Mouse (Mus musculus) frontal cortex, postnatal 25 days (tissue): ENCODE results near the gene Mcf2l.
A peak's percentile ranks its signal among the peaks of the same experiment; 100 is the strongest.

ENCODE experiments used
- DNase-seq, 2 experiments: peaks; one replicate each; pipeline ENCODE4 v3.0.0; 2022; ENCODE audit warnings: low spot score in 2 of 2

The Mcf2l gene

GRCm38 (mm10) chr8:12951051-12951630 is 77.5 kb downstream of the Mcf2l start:
- no peak for DNase-seq

DNA sequence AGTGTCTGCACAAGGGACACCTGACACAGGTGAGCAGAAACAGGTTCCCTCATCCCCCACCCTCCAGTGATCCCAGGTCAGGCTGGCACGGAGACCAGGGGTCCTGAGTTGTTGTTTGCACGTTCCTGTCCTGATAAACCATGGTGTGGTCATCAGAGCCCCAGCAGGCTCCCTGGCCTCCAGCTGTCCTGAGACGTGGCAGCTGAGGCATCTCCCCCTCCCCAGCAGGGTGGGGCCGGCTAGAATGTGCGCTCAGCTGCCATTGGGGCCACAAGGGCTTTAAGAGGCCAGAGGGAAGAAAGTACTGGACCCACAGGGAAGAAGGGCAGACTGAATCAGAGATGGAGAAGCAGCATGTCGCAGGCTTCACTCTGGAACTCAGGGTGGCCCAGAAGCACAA is 79.1 kb downstream of the Mcf2l start:
- DNase-seq = no peak

GRCm38 (mm10) chr8:12955362-12955879 is 81.8 kb downstream of the Mcf2l start:
- no peak for DNase-seq

GRCm38 (mm10) chr8:12955880-12956279 is 82.3 kb downstream of the Mcf2l start:
- DNase-seq = no peak

DNA sequence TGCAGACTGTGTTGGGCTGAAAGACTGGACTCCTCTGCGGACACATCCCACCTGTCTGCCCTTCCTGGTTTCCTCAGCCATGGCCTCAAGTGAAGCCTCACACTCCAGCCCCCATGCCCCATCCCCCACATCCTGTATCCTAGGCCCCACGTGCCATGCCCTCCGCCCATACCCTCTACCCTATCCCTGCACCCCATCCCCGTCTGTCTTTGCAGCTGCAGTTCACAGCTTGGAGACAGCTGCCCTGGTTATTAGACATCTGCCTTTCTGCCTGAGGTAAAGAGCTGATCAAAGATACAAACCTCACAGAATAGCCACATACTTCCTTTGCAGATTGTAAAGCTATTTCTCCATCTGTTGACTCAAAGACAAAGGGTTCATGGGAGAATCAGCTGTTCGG is 83.3 kb downstream of the Mcf2l start:
- DNase-seq = no peak

- no peak for DNase-seq
Measured at GRCm38 (mm10) chr8:12957419-12957818, 83.8 kb downstream of the Mcf2l start.

DNA sequence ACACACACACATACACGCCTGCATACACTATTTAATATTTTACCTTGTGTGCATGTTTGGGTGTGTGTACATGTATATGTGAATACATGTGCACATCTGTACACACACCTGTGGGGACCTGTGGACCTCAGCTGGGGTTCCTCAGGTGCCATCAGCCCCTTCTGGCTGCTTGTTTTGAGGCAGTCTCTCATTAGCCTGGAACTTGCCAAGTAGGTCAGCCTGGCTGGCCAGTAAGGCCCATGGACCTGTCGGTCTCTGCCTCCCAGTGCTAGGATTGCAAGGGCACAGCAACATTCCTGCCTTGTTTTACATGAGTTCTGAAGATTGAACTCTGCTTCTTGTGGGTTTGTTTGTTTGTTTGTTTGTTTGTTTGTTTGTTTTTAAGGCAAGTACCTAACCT is 87.0 kb downstream of the Mcf2l start:
- no peak for DNase-seq

GRCm38 (mm10) chr8:12961211-12961610 is 87.6 kb downstream of the Mcf2l start:
- no peak for DNase-seq

GRCm38 (mm10) chr8:12961821-12962534 is 88.4 kb downstream of the Mcf2l start:
- DNase-seq = no peak

- no peak for DNase-seq
Measured at GRCm38 (mm10) chr8:12962541-12963380, 89.2 kb downstream of the Mcf2l start.

DNA sequence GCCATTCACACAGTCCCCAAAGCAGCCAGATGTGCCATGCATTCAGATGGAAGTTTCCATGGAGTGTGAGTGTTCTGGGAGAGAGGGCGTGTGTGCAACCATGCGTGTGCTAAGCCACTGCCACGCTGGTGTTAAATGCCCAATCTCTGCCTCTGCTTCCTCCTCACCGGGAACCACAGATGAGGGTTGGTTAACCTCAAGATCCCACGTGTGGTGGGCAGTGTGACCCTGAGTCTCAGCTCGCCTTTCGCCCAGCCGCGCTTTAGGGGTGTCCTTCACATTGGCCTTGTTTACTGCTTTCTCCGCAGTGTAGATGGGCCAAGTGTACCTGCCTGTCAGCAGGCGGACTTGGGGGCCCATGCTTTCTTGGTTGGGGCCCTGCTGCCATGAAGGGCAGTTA is 102.7 kb downstream of the Mcf2l start:
- no peak for DNase-seq

DNA sequence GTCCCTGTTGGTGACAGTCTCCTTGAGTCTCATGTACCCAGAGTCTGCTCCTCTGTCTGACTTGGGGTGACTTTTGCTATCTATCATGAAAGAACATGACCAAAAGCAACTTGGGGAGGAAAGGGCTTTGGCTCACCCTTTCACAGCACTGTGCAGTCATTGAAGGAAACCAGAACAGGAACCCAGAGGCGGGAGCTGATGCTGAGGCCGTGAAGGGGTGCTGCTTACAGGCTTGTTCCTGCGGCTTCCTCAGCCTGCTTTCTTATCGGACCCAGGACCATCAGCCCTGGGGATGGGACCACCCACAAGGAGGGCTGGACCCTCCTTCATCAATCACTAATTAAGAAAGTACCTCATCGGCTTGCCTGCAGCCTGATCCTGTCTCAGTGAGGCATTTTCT is 103.1 kb downstream of the Mcf2l start:
- no peak for DNase-seq

GRCm38 (mm10) chr8:12977325-12977724 is 103.7 kb downstream of the Mcf2l start:
- DNase-seq = no peak

GRCm38 (mm10) chr8:12978308-12978707 is 104.7 kb downstream of the Mcf2l start:
- no peak for DNase-seq

DNA sequence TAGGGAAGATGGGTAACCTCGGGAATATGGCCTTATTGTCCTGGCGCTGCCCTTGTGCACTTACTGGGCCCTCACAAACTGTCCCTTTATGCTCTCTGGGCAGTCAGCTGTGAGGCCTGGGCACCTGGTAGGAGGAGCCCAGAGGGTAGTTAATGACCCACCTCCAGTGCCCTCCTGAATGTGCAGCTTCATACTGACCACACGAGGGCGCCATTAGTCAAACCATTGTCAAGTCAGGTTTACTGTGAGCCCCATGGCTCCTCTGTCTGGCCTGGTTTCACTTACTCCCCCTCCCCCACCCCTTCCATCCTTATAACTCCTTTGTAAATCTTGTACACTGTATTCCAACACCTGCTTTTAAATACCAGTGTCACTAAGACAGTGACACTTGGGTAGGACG is 105.1 kb downstream of the Mcf2l start:
- DNase-seq = no peak

- peak; percentile 60 to 74 for DNase-seq
Measured at GRCm38 (mm10) chr8:12983681-12984467, 110.3 kb downstream of the Mcf2l start.

DNA sequence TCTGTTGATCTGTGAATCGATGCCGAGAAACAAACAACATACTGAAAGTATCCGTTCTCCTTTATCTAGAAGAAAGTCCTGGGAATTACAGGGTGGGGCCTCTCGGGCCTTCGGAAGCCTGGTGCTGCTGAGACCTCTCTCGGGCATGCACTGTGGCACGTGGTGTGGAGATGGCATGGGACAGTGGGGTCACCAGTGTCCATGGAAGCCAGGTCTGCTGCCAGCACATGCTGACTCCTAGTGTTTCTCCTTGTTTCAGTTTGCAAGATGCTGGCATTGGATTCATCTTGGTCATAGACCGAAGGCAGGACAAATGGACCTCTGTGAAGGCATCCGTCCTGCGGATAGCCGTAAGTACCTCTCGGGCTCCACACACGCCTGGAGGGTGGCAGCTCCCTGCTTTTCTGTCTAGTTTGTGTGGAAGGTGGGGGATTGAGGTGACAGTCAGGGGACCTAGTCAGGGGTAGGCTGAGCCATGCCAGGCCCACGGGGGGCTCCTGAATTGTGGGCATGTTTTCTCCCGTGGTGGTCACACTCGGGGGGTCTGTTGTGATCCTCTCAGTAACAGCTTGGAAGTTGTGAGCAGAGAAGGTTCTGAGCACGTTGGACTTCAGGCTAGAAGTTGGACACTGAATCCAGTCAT is 111.1 kb downstream of the Mcf2l start:
- DNase-seq = no peak

DNA sequence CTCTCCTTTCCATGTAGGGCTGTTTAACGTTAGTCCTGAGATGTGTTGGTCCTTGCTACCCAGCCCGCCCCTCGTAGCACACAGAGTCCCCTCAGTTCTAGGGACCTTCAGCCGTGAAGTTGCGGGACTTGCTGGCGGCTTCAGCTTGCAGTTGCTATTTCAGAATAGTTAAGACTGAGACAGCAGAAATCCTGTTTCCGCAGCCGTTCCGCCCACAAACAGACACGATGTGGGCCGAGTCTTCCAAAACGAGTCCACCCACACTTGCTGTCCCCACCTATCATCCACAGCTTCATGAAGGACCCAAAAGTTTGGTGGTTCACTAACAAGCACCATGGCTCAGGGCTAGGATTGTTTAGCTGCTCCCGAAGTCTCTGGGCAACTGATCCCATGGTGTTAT is 111.7 kb downstream of the Mcf2l start:
- DNase-seq = peak; percentile 43 to 49

DNA sequence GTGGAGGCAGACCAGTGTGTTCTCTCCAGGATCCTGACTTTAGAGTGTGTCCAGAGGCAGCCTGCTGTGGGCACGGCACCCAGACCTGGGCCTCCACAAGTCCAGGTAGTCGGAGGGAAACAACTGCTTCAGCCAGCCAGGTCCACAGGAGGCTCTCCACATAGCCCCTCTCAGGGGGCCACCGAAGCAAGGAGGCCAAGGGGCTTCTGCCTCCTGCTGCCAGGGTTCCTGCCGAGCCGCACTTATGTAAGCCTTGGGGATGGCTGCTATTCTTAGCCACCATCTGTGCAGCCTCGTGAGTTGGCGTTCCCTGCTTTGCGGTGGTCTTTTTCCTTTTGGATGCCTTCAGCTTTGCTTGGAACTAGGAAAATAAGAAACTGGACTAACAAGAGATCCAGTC is 114.0 kb downstream of the Mcf2l start:
- DNase-seq = peak; percentile 63 to 68

DNA sequence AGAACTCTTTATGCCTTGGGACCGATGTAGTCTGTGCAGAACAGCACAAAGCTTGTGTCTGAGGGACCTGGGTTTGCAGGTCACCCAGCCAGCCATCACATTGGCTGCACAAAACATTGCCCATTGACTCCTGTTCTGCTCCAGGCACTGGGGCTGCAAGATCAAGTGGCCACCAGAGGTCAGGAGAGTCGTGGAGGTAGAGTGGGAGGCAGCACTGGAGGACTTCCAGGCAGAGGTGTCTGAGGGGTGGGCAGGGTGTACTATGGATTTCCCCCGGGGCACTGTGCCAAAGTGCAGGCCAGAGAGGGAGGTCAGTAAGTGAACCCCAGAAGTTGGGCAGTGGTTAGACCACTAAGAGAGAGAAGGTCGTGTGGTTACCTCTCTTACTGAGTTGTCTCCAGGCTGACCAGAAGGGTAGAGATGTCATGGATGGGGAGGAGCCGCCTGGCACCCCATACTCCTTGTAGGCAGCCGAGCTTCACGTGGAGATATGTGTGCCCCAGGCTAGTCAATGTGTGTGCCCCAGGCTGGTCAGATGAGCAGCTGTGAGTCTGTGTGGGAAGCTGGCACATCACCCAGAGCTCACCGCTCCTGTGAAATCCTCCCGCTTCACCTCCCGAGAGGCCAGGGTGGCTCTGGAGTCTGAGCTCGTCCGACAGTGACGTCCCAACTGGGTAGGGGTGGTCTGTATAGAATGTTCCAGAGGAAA is 115.3 kb downstream of the Mcf2l start:
- DNase-seq = no peak

DNA sequence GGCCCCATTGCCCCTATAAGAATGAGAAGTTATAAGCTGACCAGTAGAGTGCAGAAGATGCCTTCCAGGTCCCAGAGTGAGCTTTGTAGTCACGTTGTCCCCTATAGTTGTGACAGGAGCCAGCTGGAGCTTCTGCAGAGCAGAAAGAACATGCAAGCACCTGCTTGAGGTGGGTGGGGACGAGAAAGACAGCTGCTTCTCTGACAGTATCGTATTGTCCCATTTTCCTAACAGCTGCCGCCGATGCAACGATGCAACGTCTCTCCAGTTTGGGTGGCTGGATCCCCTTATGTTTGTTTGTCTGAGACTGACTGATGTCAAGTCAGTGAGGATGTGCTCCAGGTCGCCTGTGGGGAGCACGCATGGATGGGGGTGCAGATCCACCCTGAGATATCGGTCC is 117.8 kb downstream of the Mcf2l start:
- no peak for DNase-seq
